Mouse (Mus musculus): ENCODE data around the gene Adgrf1. TPM values are rescaled to one million over a fixed set of nuclear protein-coding genes. Genes with fewer than 3 reads are reported as not detected.
A peak's percentile ranks its signal among the peaks of the same experiment; 100 is the strongest.

Adgrf1 gene
- polyA plus RNA-seq, 1 experiment from 2014 or later, result not detected

GRCm38 (mm10) chr17:43365297-43365696 is 95.2 kb downstream of the Adgrf1 start:
- no peak for ATAC-seq (ENCODE audit: low read depth)
- WGBS, result 62% methylated on average over 6 of the region's 6 CpGs

GRCm38 (mm10) chr17:43366486-43366885 is 96.4 kb downstream of the Adgrf1 start:
- WGBS, result 47% methylated on average over 9 of the region's 9 CpGs
- Histone ChIP-seq H3K4me2 (ENCODE audit: low read depth, low read length) (no peak overlapping the region), H3K4me3 (ENCODE audit: low read length) (no peak overlapping the region), H3K9ac (ENCODE audit: low read length) (no peak overlapping the region), H3K27ac (ENCODE audit: low read length) (no peak overlapping the region), H3K36me3 (ENCODE audit: control insufficient read depth, insufficient read depth, low read length) (no peaks in the 10 kb centered on the region), H3K27me3 (ENCODE audit: control insufficient read depth, insufficient read depth, low read depth, low read length) (no peaks in the 10 kb centered on the region), H3K9me3 (ENCODE audit: control insufficient read depth, low read length) (no peaks in the 10 kb centered on the region), H3K4me1 (replicated peaks; ENCODE audit: control insufficient read depth, insufficient read depth, low read length) (peaks cover 16% of the 10 kb centered on the region)
- peak; percentile 75 for ATAC-seq (ENCODE audit: low read depth)

More at GRCm38 (mm10) chr17:43365297-43365696, 95.2 kb downstream of the Adgrf1 start:
- H3K9ac ChIP-seq (ENCODE audit: low read length), result no peak overlapping the region
- H3K27me3 ChIP-seq (ENCODE audit: control insufficient read depth, insufficient read depth, low read depth, low read length), result no peaks in the 10 kb centered on the region
- H3K36me3 ChIP-seq (ENCODE audit: control insufficient read depth, insufficient read depth, low read length), result no peaks in the 10 kb centered on the region
- no peak overlapping the region for H3K4me3 ChIP-seq (ENCODE audit: low read length)
- H3K4me2 ChIP-seq (ENCODE audit: low read depth, low read length), result no peak overlapping the region
- peak overlapping the region; percentile 77 for H3K27ac ChIP-seq (ENCODE audit: low read length)
- H3K9me3 ChIP-seq (ENCODE audit: control insufficient read depth, low read length), result no peaks in the 10 kb centered on the region
- peaks cover 16% of the 10 kb centered on the region for H3K4me1 ChIP-seq (replicated peaks; ENCODE audit: control insufficient read depth, insufficient read depth, low read length)

GRCm38 (mm10) chr17:43368171-43368576 is 98.0 kb downstream of the Adgrf1 start:
- Histone ChIP-seq H3K9me3 (ENCODE audit: control insufficient read depth, low read length) (no peaks in the 10 kb centered on the region), H3K27me3 (ENCODE audit: control insufficient read depth, insufficient read depth, low read depth, low read length) (no peaks in the 10 kb centered on the region), H3K27ac (ENCODE audit: low read length) (peak overlapping the region; percentile 84), H3K4me1 (replicated peaks; ENCODE audit: control insufficient read depth, insufficient read depth, low read length) (peaks cover 12% of the 10 kb centered on the region), H3K4me3 (ENCODE audit: low read length) (no peak overlapping the region), H3K4me2 (ENCODE audit: low read depth, low read length) (no peak overlapping the region), H3K9ac (ENCODE audit: low read length) (no peak overlapping the region; the same call in 1 of the 2 replicates), H3K36me3 (ENCODE audit: control insufficient read depth, insufficient read depth, low read length) (no peaks in the 10 kb centered on the region)
- 45% methylated on average over 5 of the region's 5 CpGs for WGBS
- peak; percentile 32; the same call in 1 of the 2 replicates for ATAC-seq (ENCODE audit: low read depth)

GRCm38 (mm10) chr17:43372604-43373003 is 102.5 kb downstream of the Adgrf1 start:
- Histone ChIP-seq H3K4me3 (ENCODE audit: low read length) (no peak overlapping the region), H3K27ac (ENCODE audit: low read length) (peak overlapping the region; percentile 60), H3K27me3 (ENCODE audit: control insufficient read depth, insufficient read depth, low read depth, low read length) (no peaks in the 10 kb centered on the region), H3K4me1 (replicated peaks; ENCODE audit: control insufficient read depth, insufficient read depth, low read length) (peaks cover 42% of the 10 kb centered on the region), H3K9me3 (ENCODE audit: control insufficient read depth, low read length) (no peaks in the 10 kb centered on the region), H3K4me2 (ENCODE audit: low read depth, low read length) (no peak overlapping the region), H3K9ac (ENCODE audit: low read length) (no peak overlapping the region), H3K36me3 (ENCODE audit: control insufficient read depth, insufficient read depth, low read length) (no peaks in the 10 kb centered on the region)
- ATAC-seq (ENCODE audit: low read depth), result no peak
- WGBS, result 46% methylated on average over 4 of the region's 4 CpGs

- peak overlapping the region; percentile 93 for H3K27ac ChIP-seq (ENCODE audit: low read length)
- no peaks in the 10 kb centered on the region for H3K9me3 ChIP-seq (ENCODE audit: control insufficient read depth, low read length)
- no peaks in the 10 kb centered on the region for H3K27me3 ChIP-seq (ENCODE audit: control insufficient read depth, insufficient read depth, low read depth, low read length)
- peak overlapping the region; percentile 34; the same call in 1 of the 2 replicates for H3K9ac ChIP-seq (ENCODE audit: low read length)
- no peaks in the 10 kb centered on the region for H3K36me3 ChIP-seq (ENCODE audit: control insufficient read depth, insufficient read depth, low read length)
- peak; percentile 76 for ATAC-seq (ENCODE audit: low read depth)
- H3K4me1 ChIP-seq (replicated peaks; ENCODE audit: control insufficient read depth, insufficient read depth, low read length), result peaks cover 44% of the 10 kb centered on the region
- peak overlapping the region; percentile 11; the same call in 1 of the 2 replicates for H3K4me3 ChIP-seq (ENCODE audit: low read length)
- peak overlapping the region; percentile 44 for H3K4me2 ChIP-seq (ENCODE audit: low read depth, low read length)
- 9% methylated on average over 4 of the region's 4 CpGs for WGBS
Measured at GRCm38 (mm10) chr17:43374020-43374419, 103.9 kb downstream of the Adgrf1 start.

Other genes with a start within 250 kb of the Adgrf1 start
- gene Adgrf5, start 90.1 kb downstream of the Adgrf1 start, polyA plus RNA-seq (2015; fragmentation: Nextera tagmentation; extraction: Ambion mirVana), result 34.5 and 34.9 TPM in 2 replicates
- 0.23 TPM in 1 of 2 replicates, not detected in the other for gene Mep1a, start 232.5 kb downstream of the Adgrf1 start, polyA plus RNA-seq (2015; fragmentation: Nextera tagmentation; extraction: Ambion mirVana)